Mouse (Mus musculus): Measurements from ENCODE around the gene Mapk12. TPM values are rescaled to one million over a fixed set of nuclear protein-coding genes. Genes with fewer than 3 reads are reported as not detected.

Mapk12 gene
- polyA plus RNA-seq, 1 experiment from 2014 or later: 4.4 TPM

- no peak for ATAC-seq (ENCODE audit: insufficient number of reproducible peaks, insufficient read depth, low FRiP score, low read depth)
- Histone ChIP-seq H3K36me3 (ENCODE audit: control insufficient read depth, insufficient read depth, low read length) (no peaks in the 10 kb centered on the region), H3K4me1 (ENCODE audit: control insufficient read depth, insufficient read depth, low read length) (peaks cover 17% of the 10 kb centered on the region), H3K4me3 (ENCODE audit: low read depth, low read length) (peak overlapping the region; percentile 17), H3K9me3 (ENCODE audit: control insufficient read depth, low read depth, low read length) (no peaks in the 10 kb centered on the region), H3K27me3 (ENCODE audit: control insufficient read depth, insufficient read depth, low read length) (peaks cover 13% of the 10 kb centered on the region), H3K4me2 (replicated peaks; ENCODE audit: low read depth, low read length) (peak overlapping the region; percentile 36), H3K9ac (replicated peaks; ENCODE audit: low read depth, low read length) (no peak overlapping the region), H3K27ac (ENCODE audit: low read length) (no peak overlapping the region)
- 10% methylated on average over 15 of the region's 16 CpGs for WGBS
Measured at GRCm38 (mm10) chr15:89147024-89147423, 6.5 kb upstream of the Mapk12 start.

- Histone ChIP-seq H3K4me2 (replicated peaks; ENCODE audit: low read depth, low read length) (peak overlapping the region; percentile 36), H3K27me3 (ENCODE audit: control insufficient read depth, insufficient read depth, low read length) (peaks cover 13% of the 10 kb centered on the region), H3K36me3 (ENCODE audit: control insufficient read depth, insufficient read depth, low read length) (no peaks in the 10 kb centered on the region), H3K4me1 (ENCODE audit: control insufficient read depth, insufficient read depth, low read length) (peaks cover 17% of the 10 kb centered on the region), H3K9ac (replicated peaks; ENCODE audit: low read depth, low read length) (no peak overlapping the region), H3K27ac (ENCODE audit: low read length) (no peak overlapping the region), H3K9me3 (ENCODE audit: control insufficient read depth, low read depth, low read length) (no peaks in the 10 kb centered on the region), H3K4me3 (ENCODE audit: low read depth, low read length) (peak overlapping the region; percentile 17; the same call in 1 of the 2 replicates)
- ATAC-seq (ENCODE audit: insufficient number of reproducible peaks, insufficient read depth, low FRiP score, low read depth): peak; percentile 57
- WGBS: 2% methylated on average over 27 of the region's 27 CpGs
Measured at GRCm38 (mm10) chr15:89146537-89146936, 6.0 kb upstream of the Mapk12 start.

GRCm38 (mm10) chr15:89145813-89146350 is 5.4 kb upstream of the Mapk12 start:
- 63% methylated on average over 24 of the region's 24 CpGs for WGBS
- no peaks in the 10 kb centered on the region for H3K36me3 ChIP-seq (ENCODE audit: control insufficient read depth, insufficient read depth, low read length)
- no peak overlapping the region for H3K9ac ChIP-seq (replicated peaks; ENCODE audit: low read depth, low read length)
- no peaks in the 10 kb centered on the region for H3K9me3 ChIP-seq (ENCODE audit: control insufficient read depth, low read depth, low read length)
- H3K27me3 ChIP-seq (ENCODE audit: control insufficient read depth, insufficient read depth, low read length): peaks cover 13% of the 10 kb centered on the region
- H3K4me2 ChIP-seq (replicated peaks; ENCODE audit: low read depth, low read length): peak overlapping the region; percentile 36
- H3K4me3 ChIP-seq (ENCODE audit: low read depth, low read length): peak overlapping the region; percentile 17; the same call in 1 of the 2 replicates
- H3K27ac ChIP-seq (ENCODE audit: low read length): no peak overlapping the region
- no peak for ATAC-seq (ENCODE audit: insufficient number of reproducible peaks, insufficient read depth, low FRiP score, low read depth)
- peaks cover 19% of the 10 kb centered on the region for H3K4me1 ChIP-seq (ENCODE audit: control insufficient read depth, insufficient read depth, low read length)

GRCm38 (mm10) chr15:89144965-89145364 is 4.5 kb upstream of the Mapk12 start:
- no peak for ATAC-seq (ENCODE audit: insufficient number of reproducible peaks, insufficient read depth, low FRiP score, low read depth)
- Histone ChIP-seq H3K4me3 (ENCODE audit: low read depth, low read length) (no peak overlapping the region), H3K9ac (replicated peaks; ENCODE audit: low read depth, low read length) (no peak overlapping the region), H3K27me3 (ENCODE audit: control insufficient read depth, insufficient read depth, low read length) (peaks cover 17% of the 10 kb centered on the region), H3K36me3 (ENCODE audit: control insufficient read depth, insufficient read depth, low read length) (no peaks in the 10 kb centered on the region), H3K4me1 (ENCODE audit: control insufficient read depth, insufficient read depth, low read length) (peaks cover 20% of the 10 kb centered on the region), H3K4me2 (replicated peaks; ENCODE audit: low read depth, low read length) (no peak overlapping the region), H3K9me3 (ENCODE audit: control insufficient read depth, low read depth, low read length) (no peaks in the 10 kb centered on the region), H3K27ac (ENCODE audit: low read length) (no peak overlapping the region)
- WGBS: 83% methylated on average over 11 of the region's 11 CpGs

- Histone ChIP-seq H3K9ac (replicated peaks; ENCODE audit: low read depth, low read length) (no peak overlapping the region), H3K9me3 (ENCODE audit: control insufficient read depth, low read depth, low read length) (no peaks in the 10 kb centered on the region), H3K4me1 (ENCODE audit: control insufficient read depth, insufficient read depth, low read length) (peaks cover 12% of the 10 kb centered on the region), H3K4me3 (ENCODE audit: low read depth, low read length) (no peak overlapping the region), H3K27ac (ENCODE audit: low read length) (no peak overlapping the region), H3K4me2 (replicated peaks; ENCODE audit: low read depth, low read length) (no peak overlapping the region), H3K27me3 (ENCODE audit: control insufficient read depth, insufficient read depth, low read length) (peaks cover 17% of the 10 kb centered on the region; the same call in 1 of the 2 replicates), H3K36me3 (ENCODE audit: control insufficient read depth, insufficient read depth, low read length) (no peaks in the 10 kb centered on the region)
- no peak for ATAC-seq (ENCODE audit: insufficient number of reproducible peaks, insufficient read depth, low FRiP score, low read depth)
- WGBS: 67% methylated on average over 2 of the region's 2 CpGs
Measured at GRCm38 (mm10) chr15:89143134-89143533, 2.6 kb upstream of the Mapk12 start.

- no peaks in the 10 kb centered on the region for H3K36me3 ChIP-seq (ENCODE audit: control insufficient read depth, insufficient read depth, low read length)
- H3K9ac ChIP-seq (replicated peaks; ENCODE audit: low read depth, low read length): no peak overlapping the region
- H3K27me3 ChIP-seq (ENCODE audit: control insufficient read depth, insufficient read depth, low read length): peaks cover 11% of the 10 kb centered on the region; the same call in 1 of the 2 replicates
- H3K4me1 ChIP-seq (ENCODE audit: control insufficient read depth, insufficient read depth, low read length): peaks cover 9% of the 10 kb centered on the region; the same call in 1 of the 2 replicates
- H3K4me2 ChIP-seq (replicated peaks; ENCODE audit: low read depth, low read length): no peak overlapping the region
- ATAC-seq (ENCODE audit: insufficient number of reproducible peaks, insufficient read depth, low FRiP score, low read depth): no peak
- H3K27ac ChIP-seq (ENCODE audit: low read length): no peak overlapping the region
- no peak overlapping the region for H3K4me3 ChIP-seq (ENCODE audit: low read depth, low read length)
- 61% methylated on average over 4 of the region's 4 CpGs for WGBS
- H3K9me3 ChIP-seq (ENCODE audit: control insufficient read depth, low read depth, low read length): no peaks in the 10 kb centered on the region
Measured at GRCm38 (mm10) chr15:89141905-89142304, 1.4 kb upstream of the Mapk12 start.

GRCm38 (mm10) chr15:89141443-89141842 is 940 bp upstream of the Mapk12 start:
- Histone ChIP-seq H3K4me2 (replicated peaks; ENCODE audit: low read depth, low read length) (no peak overlapping the region), H3K4me1 (ENCODE audit: control insufficient read depth, insufficient read depth, low read length) (peaks cover 5% of the 10 kb centered on the region; the same call in 1 of the 2 replicates), H3K36me3 (ENCODE audit: control insufficient read depth, insufficient read depth, low read length) (no peaks in the 10 kb centered on the region), H3K9me3 (ENCODE audit: control insufficient read depth, low read depth, low read length) (no peaks in the 10 kb centered on the region), H3K27me3 (ENCODE audit: control insufficient read depth, insufficient read depth, low read length) (peaks cover 11% of the 10 kb centered on the region; the same call in 1 of the 2 replicates), H3K27ac (ENCODE audit: low read length) (no peak overlapping the region), H3K4me3 (ENCODE audit: low read depth, low read length) (no peak overlapping the region), H3K9ac (replicated peaks; ENCODE audit: low read depth, low read length) (no peak overlapping the region)
- ATAC-seq (ENCODE audit: insufficient number of reproducible peaks, insufficient read depth, low FRiP score, low read depth): no peak
- 21% methylated on average over 5 of the region's 5 CpGs for WGBS

- Histone ChIP-seq H3K36me3 (ENCODE audit: control insufficient read depth, insufficient read depth, low read length) (no peaks in the 10 kb centered on the region), H3K9me3 (ENCODE audit: control insufficient read depth, low read depth, low read length) (no peaks in the 10 kb centered on the region), H3K4me1 (ENCODE audit: control insufficient read depth, insufficient read depth, low read length) (peaks cover 5% of the 10 kb centered on the region; the same call in 1 of the 2 replicates), H3K27ac (ENCODE audit: low read length) (no peak overlapping the region), H3K4me3 (ENCODE audit: low read depth, low read length) (peak overlapping the region; percentile 45), H3K9ac (replicated peaks; ENCODE audit: low read depth, low read length) (peak overlapping the region; percentile 36; the same call in 1 of the 2 replicates), H3K4me2 (replicated peaks; ENCODE audit: low read depth, low read length) (peak overlapping the region; percentile 87), H3K27me3 (ENCODE audit: control insufficient read depth, insufficient read depth, low read length) (peaks cover 8% of the 10 kb centered on the region; the same call in 1 of the 2 replicates)
- no peak for ATAC-seq (ENCODE audit: insufficient number of reproducible peaks, insufficient read depth, low FRiP score, low read depth)
- under 1% methylated on average over 52 of the region's 53 CpGs for WGBS
Measured at GRCm38 (mm10) chr15:89140048-89140658, 350 bp downstream of the Mapk12 start.
